Mouse (Mus musculus) T-helper 1 cell (primary cell): ENCODE results near the gene Hpcal4.

ENCODE experiments used
- in situ Hi-C: fragments of 300-600 bp; cut with MboI, MseI; formaldehyde crosslinking; loops from one replicate; pipeline ENCODE4 v1.15.1; 2025; ENCODE audit warnings: high pct_unique_total_duplicates

Gene Hpcal4

GRCm38 (mm10) chr4:123237386-123238266 lies 54.6 kb downstream of the Hpcal4 start:
- in situ Hi-C loops = no loop called here

- in situ Hi-C loops = no loop called here
These were observed 56.6 kb downstream of the Hpcal4 start for GRCm38 (mm10) chr4:123239361-123240203.
